Mouse (Mus musculus): Measurements from ENCODE around the gene Maml1. TPM values are rescaled to one million over a fixed set of nuclear protein-coding genes. Genes with fewer than 3 reads are reported as not detected.

Gene Maml1
- total RNA-seq, 4 experiments from 2014 or later: 9.0 to 11.0 (median 9.4) TPM

- no peak for DNase-seq (ENCODE audit: low spot score)
Measured at GRCm38 (mm10) chr11:50240235-50240911, 51.7 kb downstream of the Maml1 start.

- no peak for DNase-seq (ENCODE audit: low spot score)
Measured at GRCm38 (mm10) chr11:50238821-50239791, 53.0 kb downstream of the Maml1 start.

GRCm38 (mm10) chr11:50238324-50238723 lies 53.8 kb downstream of the Maml1 start, which contains the start of gene Ltc4s:
TSS of gene Ltc4s (minus strand) at chr11:50238616.
- DNase-seq (ENCODE audit: low spot score): peak; percentile 61

- no peak for DNase-seq (ENCODE audit: low spot score)
Measured at GRCm38 (mm10) chr11:50236937-50237835, 54.9 kb downstream of the Maml1 start.

- DNase-seq (ENCODE audit: low spot score): peak; percentile 80
Measured at GRCm38 (mm10) chr11:50236540-50236936, 55.6 kb downstream of the Maml1 start.

GRCm38 (mm10) chr11:50234606-50235005 lies 57.5 kb downstream of the Maml1 start:
- DNase-seq (ENCODE audit: low spot score): no peak

GRCm38 (mm10) chr11:50233993-50234392 lies 58.1 kb downstream of the Maml1 start:
- DNase-seq (ENCODE audit: low spot score): no peak

- DNase-seq (ENCODE audit: low spot score): no peak
Measured at GRCm38 (mm10) chr11:50233022-50233421, 59.1 kb downstream of the Maml1 start.

- no peak for DNase-seq (ENCODE audit: low spot score)
Measured at GRCm38 (mm10) chr11:50231411-50231810, 60.7 kb downstream of the Maml1 start.

- DNase-seq (ENCODE audit: low spot score): no peak
Measured at GRCm38 (mm10) chr11:50230481-50231304, 61.4 kb downstream of the Maml1 start.

- no peak for DNase-seq (ENCODE audit: low spot score)
Measured at GRCm38 (mm10) chr11:50229252-50229910, 62.7 kb downstream of the Maml1 start.

- DNase-seq (ENCODE audit: low spot score): no peak
Measured at GRCm38 (mm10) chr11:50228772-50229171, 63.3 kb downstream of the Maml1 start.

GRCm38 (mm10) chr11:50227736-50228135 lies 64.4 kb downstream of the Maml1 start:
- DNase-seq (ENCODE audit: low spot score): no peak

- no peak for DNase-seq (ENCODE audit: low spot score)
Measured at GRCm38 (mm10) chr11:50227226-50227625, 64.9 kb downstream of the Maml1 start.

- no peak for DNase-seq (ENCODE audit: low spot score)
Measured at GRCm38 (mm10) chr11:50226406-50226805, 65.7 kb downstream of the Maml1 start.

- DNase-seq (ENCODE audit: low spot score): no peak
Measured at GRCm38 (mm10) chr11:50225611-50226378, 66.3 kb downstream of the Maml1 start.

GRCm38 (mm10) chr11:50224671-50225530 lies 67.2 kb downstream of the Maml1 start:
- DNase-seq (ENCODE audit: low spot score): peak; percentile 86
